Mouse (Mus musculus) gastrocnemius, adult 2 months (tissue): ENCODE measurements around the gene Prl4a1. TPM values are rescaled to one million over a fixed set of nuclear protein-coding genes. Genes with fewer than 3 reads are reported as not detected.
"Not testable (repeated sequence)": the region's sequence is repeated elsewhere in the genome, so short reads cannot be mapped to it uniquely, and the experiment has no call there.

ENCODE experiments used
- DNase-seq: peaks from one replicate; pipeline ENCODE4 v3.0.0; 2022
- H3K27ac ChIP-seq: fragments of 200-600 bp; 2 replicates; pipeline ENCODE4 v1.8.1; 2022; ENCODE audit warnings: mild to moderate bottlenecking
- H3K4me3 ChIP-seq: fragments of 200-600 bp; 2 replicates; pipeline ENCODE4 v1.8.1; 2022; ENCODE audit warnings: mild to moderate bottlenecking, moderate library complexity
- CTCF ChIP-seq: fragments of 200-600 bp; IDR thresholded peaks from 2 replicates; pipeline ENCODE4 v1.8.1; 2022; ENCODE audit warnings: antibody characterized with exemption, mild to moderate bottlenecking, moderate library complexity
- intact Hi-C: fragments of 180-260 bp; cut with DNase I; formaldehyde crosslinking; loops from one replicate; pipeline ENCODE4 v1.15.1; 2025
- long read RNA-seq, 2 experiments: library from polyadenylated mRNA; stranded (forward); transcript quantifications; one replicate each; pipeline ENCODE4 v2.0.0; 2021
- total RNA-seq, 2 experiments: library from RNA; stranded (reverse); gene quantifications; 2 replicates each; pipeline ENCODE4 v1.2.3; 2021

Prl4a1 gene
- not detected for total RNA-seq
- long read RNA-seq, experiment 1, result 0 reads
- long read RNA-seq, experiment 2, result 0 reads

DNA sequence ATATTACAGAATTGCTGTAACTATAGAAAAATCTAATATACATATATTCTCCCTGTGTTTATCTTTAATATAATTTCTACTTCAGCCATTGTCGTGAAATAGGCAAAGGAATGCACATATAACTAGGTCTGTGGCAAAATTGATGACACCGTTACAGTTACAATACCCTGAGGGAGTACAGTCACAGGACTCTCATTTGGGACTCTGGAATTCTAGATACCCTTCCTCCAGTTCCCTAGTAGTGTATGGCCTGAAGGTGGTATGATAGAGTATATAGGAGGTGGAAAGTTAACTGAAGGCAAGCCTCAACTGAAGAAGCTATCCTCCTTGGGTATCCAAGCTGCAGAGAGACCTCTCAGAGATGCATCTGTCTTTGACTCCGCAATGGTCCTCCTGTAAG is at the start of gene Prl4a1:
Gene Prl4a1, plus strand, starts transcription at position 301 of the 400 bp plus-strand sequence.
- Histone ChIP-seq H3K27ac (no peak within 1 kb of the TSS), H3K4me3 (no peak within 1 kb of the TSS)
- intact Hi-C loops, result no loop called here
- no peak for TF ChIP-seq CTCF
- no peak for DNase-seq

DNA sequence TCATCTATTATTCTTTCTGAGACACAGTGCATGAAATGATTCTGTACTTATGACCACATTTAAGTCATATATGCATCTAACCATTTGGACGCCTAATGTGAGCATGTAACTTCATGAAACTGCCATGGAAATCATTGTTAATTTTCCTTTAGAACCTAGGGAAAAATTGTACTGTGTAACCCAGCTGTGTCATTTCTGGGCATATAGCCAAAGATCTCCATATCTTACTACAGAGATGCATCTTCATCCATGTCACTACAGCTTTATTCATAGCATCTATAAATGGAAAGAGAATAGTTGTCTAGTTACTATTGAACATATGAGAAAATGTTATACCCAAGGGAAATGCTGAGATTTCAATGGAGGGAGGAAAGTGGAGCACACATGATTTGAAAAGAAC is 43.1 kb upstream of the Prl4a1 start:
- Histone ChIP-seq H3K27ac (no peak overlapping the region), H3K4me3 (no peak overlapping the region)
- TF ChIP-seq CTCF, result no peak
- no peak for DNase-seq
- intact Hi-C loops, result no loop called here

DNA sequence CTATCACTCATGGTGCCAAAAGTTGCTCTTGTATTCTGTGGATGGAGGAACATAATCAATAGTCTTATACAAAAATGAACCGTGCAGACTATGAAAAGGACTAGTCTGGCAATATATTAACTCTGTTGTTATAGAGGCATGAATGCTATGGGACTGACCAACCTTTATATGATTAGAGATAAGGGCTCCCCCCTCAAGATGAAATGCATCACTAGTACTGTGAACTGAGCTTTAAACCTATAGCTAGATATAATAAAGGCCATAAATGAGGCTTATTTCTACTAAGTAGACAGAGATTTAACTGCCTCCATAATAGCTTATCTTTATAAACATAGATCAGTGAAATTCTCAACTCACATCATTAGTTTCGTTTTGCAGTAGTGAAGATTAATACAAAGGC is 41.7 kb upstream of the Prl4a1 start:
- intact Hi-C loops, H3K4me3 ChIP-seq, DNase-seq, H3K27ac ChIP-seq: not testable (repeated sequence)

DNA sequence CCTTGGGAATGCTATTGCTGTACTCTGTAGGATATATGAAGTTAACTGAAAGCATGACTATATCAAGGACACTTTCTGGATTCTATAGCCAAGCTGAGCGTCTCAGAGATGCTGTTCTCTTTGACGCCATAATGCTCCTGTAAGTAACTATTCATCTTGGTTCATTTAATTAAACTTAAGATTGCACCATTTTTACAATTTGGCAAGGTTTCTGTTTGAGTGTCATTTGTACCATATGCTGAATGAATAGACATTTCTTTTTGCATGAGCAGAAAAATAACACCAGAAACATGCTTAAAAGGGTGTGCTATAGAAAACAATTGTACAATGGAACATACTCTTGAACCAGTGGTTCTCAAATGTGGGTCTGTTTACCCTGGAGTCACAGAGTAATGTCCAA is 38.4 kb upstream of the Prl4a1 start:
- TF ChIP-seq CTCF, result no peak
- intact Hi-C loops, result no loop called here
- Histone ChIP-seq H3K27ac (no peak overlapping the region), H3K4me3 (no peak overlapping the region)
- DNase-seq, result no peak

DNA sequence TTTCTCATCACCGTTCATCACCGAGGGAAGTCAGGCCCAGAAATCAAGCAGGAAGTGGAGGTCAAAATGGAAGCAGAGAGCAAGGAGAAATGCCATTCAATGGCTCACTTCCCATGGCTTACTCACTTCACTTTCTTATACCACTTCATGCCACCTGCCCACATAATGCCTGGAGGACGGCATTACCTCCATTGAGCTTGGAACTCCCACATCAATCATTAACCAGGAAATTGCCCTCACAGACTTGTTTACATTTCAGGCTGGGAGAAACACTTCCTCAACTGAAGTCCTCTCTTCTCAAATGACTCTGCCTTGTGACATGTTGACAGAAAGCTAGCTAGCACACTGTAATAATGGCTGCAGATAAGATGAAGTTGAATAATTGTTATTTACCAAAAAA is 19.5 kb upstream of the Prl4a1 start:
- H3K4me3 ChIP-seq, DNase-seq, H3K27ac ChIP-seq, intact Hi-C loops: not testable (repeated sequence)

DNA sequence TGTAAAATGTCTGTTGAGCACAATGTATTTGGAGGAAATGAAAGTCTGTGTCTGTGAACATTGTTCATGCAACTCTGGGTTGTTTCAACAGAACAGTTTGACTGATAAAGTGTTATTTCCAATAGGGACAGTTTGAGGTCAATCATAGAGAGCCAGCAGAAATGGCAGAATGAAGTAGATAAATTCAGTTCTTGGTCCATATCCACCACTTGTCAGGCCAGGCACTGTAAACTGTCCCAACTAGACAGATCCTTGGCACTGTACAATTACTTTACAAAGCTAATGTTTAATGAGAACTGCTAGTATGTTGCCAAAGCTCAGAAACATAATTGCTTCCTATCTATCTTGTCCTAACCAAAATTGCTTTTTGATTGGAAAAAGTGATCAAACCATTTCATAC is 13.3 kb downstream of the Prl4a1 start:
- DNase-seq, result no peak
- no peak overlapping the region for H3K4me3 ChIP-seq
- intact Hi-C loops, result no loop called here
- no peak for TF ChIP-seq CTCF
- H3K27ac ChIP-seq, result no peak overlapping the region

DNA sequence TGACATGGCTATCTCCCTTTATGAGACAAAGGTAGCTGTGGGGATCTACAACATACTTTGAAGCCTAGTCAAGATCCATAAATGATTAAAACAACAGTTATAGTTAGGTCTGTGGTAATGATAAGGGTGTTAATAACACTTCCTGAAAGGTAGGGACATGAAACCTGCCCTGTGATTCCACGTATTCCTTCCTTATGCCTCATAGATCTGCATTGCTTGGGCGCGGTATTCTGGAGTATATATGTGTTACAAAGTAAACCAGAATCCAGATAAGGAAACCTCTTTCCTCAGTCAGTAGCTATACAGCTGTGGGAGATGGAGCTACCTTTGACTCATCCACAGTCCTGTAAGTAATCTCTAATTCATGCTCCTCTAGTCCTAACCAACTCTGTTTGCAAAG is 53.3 kb downstream of the Prl4a1 start:
- no peak for TF ChIP-seq CTCF
- intact Hi-C loops, result no loop called here
- Histone ChIP-seq H3K4me3 (no peak overlapping the region), H3K27ac (no peak overlapping the region)
- DNase-seq, result no peak

Other genes with a start within 250 kb of the Prl4a1 start
- not detected for gene Prl7c1, start 235.4 kb upstream of the Prl4a1 start, total RNA-seq
- not detected for gene Prl2a1, start 214.6 kb upstream of the Prl4a1 start, total RNA-seq
- not detected for gene Prl2c1, start 166.9 kb upstream of the Prl4a1 start, total RNA-seq
- gene Prl5a1, start 126.3 kb downstream of the Prl4a1 start, total RNA-seq, result not detected
- 10 to 100 TPM; 55.6 to 75.8 TPM for gene Gm11361, start 241.3 kb downstream of the Prl4a1 start, total RNA-seq